Mouse (Mus musculus) cortical plate, adult 2 months (tissue): ENCODE measurements around the gene Hist2h2ac. TPM values are rescaled to one million over a fixed set of nuclear protein-coding genes. Genes with fewer than 3 reads are reported as not detected.

Experiments used
- H3K27ac ChIP-seq: fragments of 200-500 bp; 2 replicates; pipeline ENCODE4 v1.5.1; 2012; ENCODE audit warnings: low read length, control low read depth, inconsistent platforms; ENCODE audit not compliant: insufficient read depth
- H3K4me1 ChIP-seq: fragments of 200-500 bp; 2 replicates; pipeline ENCODE4 v1.6.1; 2011; ENCODE audit warnings: low read length; ENCODE audit not compliant: control insufficient read depth, insufficient read depth
- H3K4me3 ChIP-seq: fragments of 200-500 bp; 2 replicates; pipeline ENCODE4 v1.5.1; 2011; ENCODE audit warnings: mild to moderate bottlenecking, low read length, control low read depth; ENCODE audit not compliant: insufficient read depth
- CTCF ChIP-seq: fragments of 200-500 bp; IDR thresholded peaks from 2 replicates; pipeline ENCODE4 v1.5.1; 2011; ENCODE audit warnings: mild to moderate bottlenecking, control low read depth, low read length; ENCODE audit not compliant: insufficient read depth; ENCODE audit errors: extremely low read depth
- POLR2A ChIP-seq: fragments of 200-500 bp; IDR thresholded peaks from 2 replicates; pipeline ENCODE4 v1.6.1; 2011; ENCODE audit warnings: mild to moderate bottlenecking, low read length, control low read depth; ENCODE audit not compliant: insufficient read depth; ENCODE audit errors: extremely low read depth
- polyA plus RNA-seq: library from polyadenylated mRNA; depleted of rRNA; stranded (reverse); fragments of >200 nt; gene quantifications from 2 replicates; pipeline ENCODE4 v1.2.3, GENCODE M21; 2012; rRNA removed

The Hist2h2ac gene
- polyA plus RNA-seq, 1 experiment, result 4.6 TPM

DNA sequence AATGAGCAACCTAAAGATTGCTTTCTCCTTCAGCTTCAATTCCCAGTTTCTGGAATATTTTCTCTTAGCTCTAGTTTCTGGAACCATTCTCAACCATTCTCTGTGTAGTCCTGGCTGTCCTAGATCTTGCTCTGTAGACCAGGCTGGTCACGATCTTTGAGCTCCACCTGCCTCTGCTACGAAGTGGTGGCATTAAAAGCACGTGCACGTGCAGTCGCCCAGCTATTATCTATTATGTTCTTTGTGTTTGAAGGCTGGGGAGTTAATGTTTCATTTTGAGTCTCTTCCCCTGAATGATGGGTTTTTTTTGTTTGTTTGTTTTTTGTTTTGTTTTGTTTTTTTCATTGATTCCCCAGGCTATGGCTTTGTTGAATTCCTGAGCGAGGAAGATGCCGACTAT is 47.5 kb downstream of the Hist2h2ac start:
- Histone ChIP-seq H3K4me3 (peak overlapping the region; percentile 55), H3K4me1 (peaks cover 6% of the 10 kb centered on the region; the same call in 1 of the 2 replicates), H3K27ac (no peak overlapping the region)
- TF ChIP-seq CTCF (no peak), POLR2A (no peak)

DNA sequence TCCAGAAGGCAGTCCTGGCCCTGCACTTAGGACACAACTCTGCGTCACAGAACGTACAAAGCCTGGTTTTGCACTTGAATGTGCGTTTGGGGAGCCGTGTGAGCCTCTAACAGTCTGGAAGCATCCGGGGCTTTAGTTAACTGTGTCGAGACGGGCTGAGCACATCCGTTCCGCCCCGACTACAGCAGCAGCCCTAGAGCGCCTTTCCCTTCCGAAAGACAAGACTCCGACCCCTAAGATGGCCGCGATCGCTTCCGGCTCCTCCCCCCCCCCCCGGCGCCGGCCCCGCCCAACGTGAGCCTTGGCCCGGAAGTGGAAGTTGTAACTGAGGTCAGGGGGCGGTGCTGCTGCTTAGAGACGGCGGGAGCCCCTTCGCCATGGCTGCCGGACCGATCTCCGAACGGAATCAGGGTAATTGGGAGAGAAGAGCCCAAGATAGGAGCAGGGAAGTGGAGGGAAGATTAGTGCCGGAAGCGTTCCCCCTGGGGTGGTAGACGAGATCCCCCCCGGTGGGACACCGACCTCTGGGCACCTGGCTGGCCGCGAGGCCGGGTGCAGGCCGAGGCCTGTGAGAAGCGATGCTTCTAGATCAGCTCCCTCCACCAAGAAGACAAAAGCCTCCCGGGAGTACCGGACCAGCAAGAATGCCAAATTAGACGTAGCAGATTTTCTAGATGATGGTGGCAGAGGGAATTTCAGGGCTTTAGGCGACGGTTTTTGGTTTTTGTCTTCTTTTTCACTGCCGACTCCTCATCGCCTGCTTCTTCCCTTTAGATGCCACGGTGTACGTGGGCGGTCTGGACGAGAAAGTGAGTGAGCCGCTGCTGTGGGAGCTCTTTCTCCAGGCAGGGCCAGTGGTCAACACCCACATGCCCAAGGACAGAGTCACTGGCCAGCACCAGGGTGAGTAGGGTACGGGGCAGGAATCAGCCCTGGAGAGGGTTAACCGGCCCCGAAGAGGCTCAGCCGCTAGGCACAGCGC is 48.2 kb downstream of the Hist2h2ac start, which contains the start of gene Sf3b4:
Gene Sf3b4 (plus strand): TSS at position 136 of the 982 bp plus-strand sequence.
- H3K4me3 ChIP-seq, result peak within 1 kb of the TSS; percentile 55
- peaks cover 8% of the 10 kb centered on the region; the same call in 1 of the 2 replicates for H3K4me1 ChIP-seq
- no peak for TF ChIP-seq CTCF
- TF ChIP-seq POLR2A, result peak; percentile 88
- H3K27ac ChIP-seq, result peak within 1 kb of the TSS; percentile 89

DNA sequence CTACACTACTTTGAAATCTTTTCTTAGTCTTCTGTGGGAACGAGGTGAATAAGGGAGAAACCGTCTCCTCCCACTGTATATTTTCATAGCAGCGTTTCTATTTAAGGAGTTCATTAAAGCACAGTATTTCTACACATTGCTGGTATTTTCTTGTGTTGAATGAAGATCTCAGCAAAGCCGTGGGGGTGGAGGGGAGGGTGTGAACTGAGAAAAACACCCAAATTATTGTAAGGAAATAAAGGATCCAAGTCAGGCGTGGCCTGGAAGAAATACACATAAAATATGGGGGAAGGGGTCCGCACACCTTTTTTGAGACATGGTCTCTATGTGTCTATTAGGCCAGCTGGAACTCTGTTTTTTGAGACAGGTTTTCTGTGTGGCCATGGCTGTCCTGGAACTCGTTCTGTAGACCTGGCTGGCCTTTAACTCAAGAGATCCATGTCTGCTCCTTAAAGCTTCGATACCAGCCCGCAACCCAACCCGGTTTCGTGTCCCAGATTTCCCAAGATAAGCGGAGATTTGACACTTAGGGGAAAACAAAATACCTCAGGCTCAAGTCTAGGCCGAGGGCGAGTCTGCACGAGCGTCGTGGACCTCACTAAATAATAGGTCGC is 49.0 kb downstream of the Hist2h2ac start:
- no peak for TF ChIP-seq POLR2A
- peak overlapping the region; percentile 89 for H3K27ac ChIP-seq
- H3K4me3 ChIP-seq, result peak overlapping the region; percentile 55
- peaks cover 8% of the 10 kb centered on the region; the same call in 1 of the 2 replicates for H3K4me1 ChIP-seq

DNA sequence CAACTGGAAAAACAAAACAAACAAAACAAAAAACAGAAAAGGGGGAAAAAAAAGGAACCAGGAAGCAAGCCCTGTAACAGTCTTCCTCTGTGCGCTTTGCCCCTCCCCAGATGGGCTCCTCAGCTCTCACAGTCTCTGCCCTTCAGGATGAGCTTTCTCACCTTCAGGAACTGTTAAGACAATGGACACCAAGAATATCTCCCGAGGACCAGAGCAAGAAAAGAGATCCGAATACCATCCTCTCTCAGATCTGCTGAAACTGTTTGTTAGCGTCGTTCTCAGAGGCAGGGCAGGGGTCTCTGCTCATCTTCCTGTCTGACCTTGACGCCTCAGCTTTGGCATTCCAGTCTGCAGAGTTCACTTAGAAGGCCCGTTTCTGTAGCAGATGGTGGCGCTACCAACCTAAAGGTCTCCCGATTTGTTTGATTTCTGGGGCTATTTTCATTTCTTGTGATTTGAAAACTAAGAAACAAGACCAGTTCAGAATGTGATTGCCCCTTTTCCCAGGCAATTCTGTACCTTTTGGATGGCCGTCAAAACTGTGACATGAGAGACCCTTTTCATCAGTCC is 49.6 kb downstream of the Hist2h2ac start:
- Histone ChIP-seq H3K4me3 (no peak overlapping the region; the same call in 1 of the 2 replicates), H3K27ac (peak overlapping the region; percentile 1; the same call in 1 of the 2 replicates), H3K4me1 (peaks cover 8% of the 10 kb centered on the region; the same call in 1 of the 2 replicates)
- no peak for TF ChIP-seq CTCF
- TF ChIP-seq POLR2A, result no peak

Other genes starting within 250 kb of the Hist2h2ac start
- gene Plekho1, start 224.9 kb downstream of the Hist2h2ac start, polyA plus RNA-seq, result 133 and 134 TPM in 2 replicates
- 29.9 and 32.1 TPM in 2 replicates for gene Vps45, start 162.4 kb downstream of the Hist2h2ac start, polyA plus RNA-seq
- 17.3 and 19.9 TPM in 2 replicates for gene Otud7b, start 116.4 kb downstream of the Hist2h2ac start, polyA plus RNA-seq
- gene Mtmr11, start 58.9 kb downstream of the Hist2h2ac start, polyA plus RNA-seq, result 13.4 and 14.0 TPM in 2 replicates
- 46.0 and 51.1 TPM in 2 replicates for gene Sf3b4, start 48.5 kb downstream of the Hist2h2ac start, polyA plus RNA-seq
- gene Sv2a, start 39.7 kb downstream of the Hist2h2ac start, polyA plus RNA-seq, result 279 and 292 TPM in 2 replicates
- gene Bola1, start 1.2 kb downstream of the Hist2h2ac start, polyA plus RNA-seq, result 29.4 and 29.9 TPM in 2 replicates
- 1.3 and 2.7 TPM in 2 replicates for gene Hist2h2ab, start 1.0 kb downstream of the Hist2h2ac start, polyA plus RNA-seq
- gene Hist2h2be, start 239 bp upstream of the Hist2h2ac start, polyA plus RNA-seq, result 7.7 TPM in 2 replicates
- 9.2 and 10.1 TPM in 2 replicates for gene Hist2h3c2, start 18.2 kb upstream of the Hist2h2ac start, polyA plus RNA-seq
- 5.5 and 18.0 TPM in 2 replicates for gene Hist2h2aa2, start 19.4 kb upstream of the Hist2h2ac start, polyA plus RNA-seq
- gene Hist2h2aa1, start 24.6 kb upstream of the Hist2h2ac start, polyA plus RNA-seq, result 137 and 156 TPM in 2 replicates
- not detected in 2 replicates for gene Hist2h3c1, start 25.8 kb upstream of the Hist2h2ac start, polyA plus RNA-seq
- gene Hist2h4, start 42.4 kb upstream of the Hist2h2ac start, polyA plus RNA-seq, result 3.1 and 3.6 TPM in 2 replicates
- 3.3 and 9.5 TPM in 2 replicates for gene Hist2h3b, start 47.8 kb upstream of the Hist2h2ac start, polyA plus RNA-seq
- gene Hist2h2bb, start 48.9 kb upstream of the Hist2h2ac start, polyA plus RNA-seq, result 3.7 and 6.7 TPM in 2 replicates
- gene Fcgr1, start 73.1 kb upstream of the Hist2h2ac start, polyA plus RNA-seq, result 3.6 and 5.1 TPM in 2 replicates
- gene BC107364, start 231.4 kb upstream of the Hist2h2ac start, polyA plus RNA-seq, result not detected in 2 replicates